Mouse (Mus musculus): ENCODE data around the gene Slmap. TPM values are rescaled to one million over a fixed set of nuclear protein-coding genes. Genes with fewer than 3 reads are reported as not detected.

Gene Slmap
- total and polyA plus RNA-seq, 2 experiments: 10.5 to 50.8 TPM

- DNase-seq (ENCODE audit: extremely low read depth, low read depth, low spot score): no peak
- no peak overlapping the region for H3K9ac ChIP-seq (ENCODE audit: low read depth, low read length)
- H3K27ac ChIP-seq (replicated peaks; ENCODE audit: insufficient read depth, low read depth, low read length): no peak overlapping the region
- no peaks in the 10 kb centered on the region for H3K36me3 ChIP-seq (ENCODE audit: control insufficient read depth, insufficient read depth, low read length)
- WGBS: 90% methylated on average over 2 of the region's 2 CpGs
- H3K27me3 ChIP-seq (ENCODE audit: control insufficient read depth, insufficient read depth, low read length): no peaks in the 10 kb centered on the region
- no peaks in the 10 kb centered on the region for H3K4me1 ChIP-seq (ENCODE audit: control insufficient read depth, insufficient read depth, low read length)
- TF ChIP-seq CTCF (IDR thresholded peaks at IDR 0.05; ENCODE audit: low read depth, low read length): no peak
- TF ChIP-seq POLR2A (IDR thresholded peaks at IDR 0.05; ENCODE audit: extremely low read depth, insufficient read depth, low read length): no peak
- no peaks in the 10 kb centered on the region for H3K79me2 ChIP-seq (ENCODE audit: control insufficient read depth, insufficient read depth, low read length)
- no peak overlapping the region for H3K4me3 ChIP-seq (ENCODE audit: insufficient read depth, low read depth, low read length)
Measured at GRCm38 (mm10) chr14:26552441-26552840, 17.7 kb upstream of the Slmap start.

DNA sequence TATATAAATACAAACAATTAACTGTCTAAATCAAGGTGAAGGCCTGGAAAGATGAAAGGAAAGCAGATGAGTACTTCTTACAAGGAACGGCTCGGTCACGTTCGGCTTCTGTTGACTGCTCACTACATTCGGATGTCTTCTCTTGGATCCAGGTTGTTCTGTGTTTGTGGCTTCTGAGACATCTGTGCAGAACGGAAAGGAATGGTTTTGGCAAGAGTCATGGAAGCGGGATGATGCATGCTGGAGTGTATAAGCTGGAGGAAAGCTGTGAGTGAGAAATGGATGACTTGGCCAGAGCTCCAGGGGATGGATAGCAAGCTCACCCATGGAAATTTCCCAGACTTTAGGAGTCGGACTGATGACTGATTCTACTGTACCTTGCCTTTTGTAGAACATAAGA lies 16.0 kb upstream of the Slmap start:
- no peaks in the 10 kb centered on the region for H3K36me3 ChIP-seq (ENCODE audit: control insufficient read depth, insufficient read depth, low read length)
- WGBS: 94% methylated on average over 8 of the region's 8 CpGs
- H3K4me3 ChIP-seq (ENCODE audit: insufficient read depth, low read depth, low read length): no peak overlapping the region
- no peaks in the 10 kb centered on the region for H3K4me1 ChIP-seq (ENCODE audit: control insufficient read depth, insufficient read depth, low read length)
- no peak overlapping the region for H3K27ac ChIP-seq (replicated peaks; ENCODE audit: insufficient read depth, low read depth, low read length)
- TF ChIP-seq POLR2A (IDR thresholded peaks at IDR 0.05; ENCODE audit: extremely low read depth, insufficient read depth, low read length): no peak
- no peak for TF ChIP-seq CTCF (IDR thresholded peaks at IDR 0.05; ENCODE audit: low read depth, low read length)
- no peak for DNase-seq (ENCODE audit: extremely low read depth, low read depth, low spot score)
- no peak overlapping the region for H3K9ac ChIP-seq (ENCODE audit: low read depth, low read length)
- H3K79me2 ChIP-seq (ENCODE audit: control insufficient read depth, insufficient read depth, low read length): no peaks in the 10 kb centered on the region
- H3K27me3 ChIP-seq (ENCODE audit: control insufficient read depth, insufficient read depth, low read length): no peaks in the 10 kb centered on the region

GRCm38 (mm10) chr14:26547516-26548488 lies 13.1 kb upstream of the Slmap start:
- 52% methylated on average over 10 of the region's 10 CpGs for WGBS
- H3K9ac ChIP-seq (ENCODE audit: low read depth, low read length): no peak overlapping the region
- no peak overlapping the region for H3K27ac ChIP-seq (replicated peaks; ENCODE audit: insufficient read depth, low read depth, low read length)
- TF ChIP-seq CTCF (IDR thresholded peaks at IDR 0.05; ENCODE audit: low read depth, low read length) (no peak), POLR2A (IDR thresholded peaks at IDR 0.05; ENCODE audit: extremely low read depth, insufficient read depth, low read length) (no peak)
- no peaks in the 10 kb centered on the region for H3K27me3 ChIP-seq (ENCODE audit: control insufficient read depth, insufficient read depth, low read length)
- no peaks in the 10 kb centered on the region for H3K79me2 ChIP-seq (ENCODE audit: control insufficient read depth, insufficient read depth, low read length)
- no peak overlapping the region for H3K4me3 ChIP-seq (ENCODE audit: insufficient read depth, low read depth, low read length)
- no peaks in the 10 kb centered on the region for H3K4me1 ChIP-seq (ENCODE audit: control insufficient read depth, insufficient read depth, low read length)
- no peaks in the 10 kb centered on the region for H3K36me3 ChIP-seq (ENCODE audit: control insufficient read depth, insufficient read depth, low read length)
- DNase-seq (ENCODE audit: extremely low read depth, low read depth, low spot score): no peak

GRCm38 (mm10) chr14:26542136-26542535 lies 7.4 kb upstream of the Slmap start:
- H3K27ac ChIP-seq (replicated peaks; ENCODE audit: insufficient read depth, low read depth, low read length): no peak overlapping the region
- no peak for DNase-seq (ENCODE audit: extremely low read depth, low read depth, low spot score)
- no peak for TF ChIP-seq CTCF (IDR thresholded peaks at IDR 0.05; ENCODE audit: low read depth, low read length)
- WGBS: 96% methylated on average over 1 of the region's 1 CpGs
- H3K4me3 ChIP-seq (ENCODE audit: insufficient read depth, low read depth, low read length): no peak overlapping the region
- H3K9ac ChIP-seq (ENCODE audit: low read depth, low read length): no peak overlapping the region
- no peaks in the 10 kb centered on the region for H3K27me3 ChIP-seq (ENCODE audit: control insufficient read depth, insufficient read depth, low read length)
- H3K4me1 ChIP-seq (ENCODE audit: control insufficient read depth, insufficient read depth, low read length): no peaks in the 10 kb centered on the region
- no peaks in the 10 kb centered on the region for H3K36me3 ChIP-seq (ENCODE audit: control insufficient read depth, insufficient read depth, low read length)
- H3K79me2 ChIP-seq (ENCODE audit: control insufficient read depth, insufficient read depth, low read length): no peaks in the 10 kb centered on the region

DNA sequence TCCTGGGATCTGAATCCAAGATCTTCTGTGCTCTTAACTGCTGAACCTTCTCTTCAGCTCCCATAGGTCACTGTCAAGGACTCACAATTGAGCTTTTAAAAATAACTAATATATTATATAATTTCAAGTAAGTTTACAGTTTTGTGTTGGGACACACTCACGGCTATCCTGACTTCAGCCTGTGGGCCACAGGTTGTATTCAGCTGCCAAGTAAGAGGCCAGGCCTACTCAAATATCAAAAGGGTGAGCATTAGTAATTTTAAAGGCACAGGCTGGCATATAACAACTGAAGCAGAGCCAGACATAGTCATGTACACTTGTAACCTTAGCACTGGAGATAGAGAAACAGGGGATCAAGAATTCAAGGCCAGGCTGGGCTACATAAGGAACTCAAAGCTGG lies 5.8 kb upstream of the Slmap start:
- WGBS: 28% methylated on average over 1 of the region's 1 CpGs
- Histone ChIP-seq H3K4me3 (ENCODE audit: insufficient read depth, low read depth, low read length) (no peak overlapping the region), H3K4me1 (ENCODE audit: control insufficient read depth, insufficient read depth, low read length) (no peaks in the 10 kb centered on the region), H3K36me3 (ENCODE audit: control insufficient read depth, insufficient read depth, low read length) (no peaks in the 10 kb centered on the region), H3K9ac (ENCODE audit: low read depth, low read length) (no peak overlapping the region), H3K27ac (replicated peaks; ENCODE audit: insufficient read depth, low read depth, low read length) (no peak overlapping the region), H3K79me2 (ENCODE audit: control insufficient read depth, insufficient read depth, low read length) (no peaks in the 10 kb centered on the region), H3K27me3 (ENCODE audit: control insufficient read depth, insufficient read depth, low read length) (no peaks in the 10 kb centered on the region)
- TF ChIP-seq POLR2A (IDR thresholded peaks at IDR 0.05; ENCODE audit: extremely low read depth, insufficient read depth, low read length) (no peak), CTCF (IDR thresholded peaks at IDR 0.05; ENCODE audit: low read depth, low read length) (no peak)
- no peak for DNase-seq (ENCODE audit: extremely low read depth, low read depth, low spot score)

- TF ChIP-seq POLR2A (IDR thresholded peaks at IDR 0.05; ENCODE audit: extremely low read depth, insufficient read depth, low read length) (no peak), CTCF (IDR thresholded peaks at IDR 0.05; ENCODE audit: low read depth, low read length) (no peak)
- no peak overlapping the region for H3K9ac ChIP-seq (ENCODE audit: low read depth, low read length)
- WGBS: 92% methylated on average over 4 of the region's 4 CpGs
- H3K27ac ChIP-seq (replicated peaks; ENCODE audit: insufficient read depth, low read depth, low read length): no peak overlapping the region
- H3K4me1 ChIP-seq (ENCODE audit: control insufficient read depth, insufficient read depth, low read length): no peaks in the 10 kb centered on the region
- H3K36me3 ChIP-seq (ENCODE audit: control insufficient read depth, insufficient read depth, low read length): no peaks in the 10 kb centered on the region
- DNase-seq (ENCODE audit: extremely low read depth, low read depth, low spot score): no peak
- peaks cover 5% of the 10 kb centered on the region; the same call in 1 of the 2 replicates for H3K79me2 ChIP-seq (ENCODE audit: control insufficient read depth, insufficient read depth, low read length)
- no peak overlapping the region for H3K4me3 ChIP-seq (ENCODE audit: insufficient read depth, low read depth, low read length)
- no peaks in the 10 kb centered on the region for H3K27me3 ChIP-seq (ENCODE audit: control insufficient read depth, insufficient read depth, low read length)
Measured at GRCm38 (mm10) chr14:26539241-26539640, 4.5 kb upstream of the Slmap start.
